Mouse (Mus musculus) intestine, embryonic 14.5 days (tissue): Measurements from ENCODE around the gene Nme4. TPM values are rescaled to one million over a fixed set of nuclear protein-coding genes. Genes with fewer than 3 reads are reported as not detected.
A peak's percentile ranks its signal among the peaks of the same experiment; 100 is the strongest.
"Not testable (repeated sequence)": the region's sequence is repeated elsewhere in the genome, so short reads cannot be mapped to it uniquely, and the experiment has no call there.

Source experiments
- ATAC-seq: fragments of 200-750 bp; cut with Nextera tagmentation; replicated peaks from 2 replicates; pipeline ENCODE4 v1.8.0; 2017; ENCODE audit warnings: low read depth, moderate number of reproducible peaks, moderate TSS enrichment, moderate library complexity; ENCODE audit not compliant: low FRiP score, low TSS enrichment
- DNase-seq: peaks from one replicate; pipeline ENCODE4 v3.0.0-alpha.2; 2018; ENCODE audit warnings: low spot score
- H3K27ac ChIP-seq: fragments of 300-500 bp; sonication (generic); 2 replicates; pipeline ENCODE4 v1.5.1; 2014; ENCODE audit warnings: low read depth, mild to moderate bottlenecking, control low read depth
- H3K27me3 ChIP-seq: fragments of 300-500 bp; sonication (generic); replicated peaks from 2 replicates; pipeline ENCODE4 v1.6.1; 2014; ENCODE audit warnings: low read length, control low read depth; ENCODE audit not compliant: control insufficient read depth, insufficient read depth
- H3K36me3 ChIP-seq: fragments of 300-500 bp; sonication (generic); 2 replicates; pipeline ENCODE4 v1.6.1; 2014; ENCODE audit warnings: low read length, control low read depth; ENCODE audit not compliant: control insufficient read depth, insufficient read depth
- H3K4me1 ChIP-seq: fragments of 300-500 bp; sonication (generic); replicated peaks from 2 replicates; pipeline ENCODE4 v1.6.1; 2014; ENCODE audit warnings: low read length, control low read depth, mixed read lengths; ENCODE audit not compliant: control insufficient read depth, insufficient read depth
- H3K4me2 ChIP-seq: fragments of 300-500 bp; sonication (generic); 2 replicates; pipeline ENCODE4 v1.6.1; 2014; ENCODE audit warnings: low read length
- H3K4me3 ChIP-seq: fragments of 300-500 bp; sonication (generic); 2 replicates; pipeline ENCODE4 v1.5.1; 2014; ENCODE audit warnings: low read depth, low read length, control low read depth, mixed read lengths
- H3K9ac ChIP-seq: fragments of 300-500 bp; sonication (generic); 2 replicates; pipeline ENCODE4 v1.6.1; 2014; ENCODE audit warnings: mild to moderate bottlenecking, low read length
- H3K9me3 ChIP-seq: fragments of 300-500 bp; sonication (generic); 2 replicates; pipeline ENCODE4 v1.6.1; 2016; ENCODE audit warnings: low read length, control low read depth; ENCODE audit not compliant: control insufficient read depth
- WGBS: fragments of 180-500 bp; shearing (Covaris S2); extraction: QIAGEN DNeasy Blood & Tissue Kit; methylation state at CpG from one replicate; pipeline ENCODE4 v1.1.7; 2014; 5-methylcytosine and 5-hydroxymethylcytosine counted together
- polyA plus RNA-seq: library from polyadenylated mRNA; unstranded; fragments of >200 nt; fragmentation: Nextera tagmentation; extraction: Ambion mirVana; gene quantifications from 2 replicates; pipeline ENCODE4 v1.2.1, GENCODE M21; 2014

Nme4 gene
- polyA plus RNA-seq, 1 experiment from 2014 or later = 118 TPM

- WGBS = 88% methylated on average over 1 of the region's 3 CpGs
Measured at GRCm38 (mm10) chr17:26115956-26116487, 20.6 kb upstream of the Nme4 start.

GRCm38 (mm10) chr17:26115205-26115898 lies 19.9 kb upstream of the Nme4 start:
- peaks cover 10% of the 10 kb centered on the region; the same call in 1 of the 2 replicates for H3K4me1 ChIP-seq
- H3K9me3 ChIP-seq = no peaks in the 10 kb centered on the region
- H3K27me3 ChIP-seq = peaks cover 58% of the 10 kb centered on the region
- H3K4me3 ChIP-seq = no peak overlapping the region
- no peak for ATAC-seq
- H3K27ac ChIP-seq = no peak overlapping the region
- WGBS = 83% methylated on average over 7 of the region's 7 CpGs
- H3K4me2 ChIP-seq = no peak overlapping the region
- H3K36me3 ChIP-seq = no peaks in the 10 kb centered on the region
- H3K9ac ChIP-seq = no peak overlapping the region
- DNase-seq = no peak

More at GRCm38 (mm10) chr17:26115956-26116487, 20.6 kb upstream of the Nme4 start:
- no peaks in the 10 kb centered on the region for H3K9me3 ChIP-seq
- DNase-seq (no peak), ATAC-seq (no peak)
- H3K9ac ChIP-seq = no peak overlapping the region
- no peak overlapping the region for H3K4me3 ChIP-seq
- peaks cover 51% of the 10 kb centered on the region for H3K27me3 ChIP-seq
- H3K4me1 ChIP-seq = peaks cover 10% of the 10 kb centered on the region; the same call in 1 of the 2 replicates
- H3K36me3 ChIP-seq = no peaks in the 10 kb centered on the region
- H3K4me2 ChIP-seq = no peak overlapping the region
- H3K27ac ChIP-seq = no peak overlapping the region

GRCm38 (mm10) chr17:26114461-26114860 lies 19.1 kb upstream of the Nme4 start:
- not testable (repeated sequence) for H3K4me2 ChIP-seq, H3K27ac ChIP-seq, H3K9ac ChIP-seq, ATAC-seq, H3K36me3 ChIP-seq, H3K9me3 ChIP-seq, DNase-seq, H3K4me3 ChIP-seq
- WGBS = 76% methylated on average over 7 of the region's 7 CpGs
- peaks cover 10% of the 10 kb centered on the region; the same call in 1 of the 2 replicates for H3K4me1 ChIP-seq
- peaks cover 64% of the 10 kb centered on the region for H3K27me3 ChIP-seq

GRCm38 (mm10) chr17:26114061-26114460 lies 18.7 kb upstream of the Nme4 start:
- Histone ChIP-seq H3K36me3 (no peaks in the 10 kb centered on the region), H3K9me3 (no peaks in the 10 kb centered on the region), H3K4me2 (peak overlapping the region; percentile 88), H3K4me1 (peaks cover 10% of the 10 kb centered on the region; the same call in 1 of the 2 replicates), H3K27me3 (peaks cover 64% of the 10 kb centered on the region), H3K4me3 (peak overlapping the region; percentile 54), H3K9ac (no peak overlapping the region; the same call in 1 of the 2 replicates), H3K27ac (no peak overlapping the region)
- DNase-seq (no peak), ATAC-seq (no peak)
- 15% methylated on average over 8 of the region's 8 CpGs for WGBS

GRCm38 (mm10) chr17:26113181-26113948 lies 18.0 kb upstream of the Nme4 start, which contains the start of gene Tmem8:
Gene Tmem8 (plus strand): TSS chr17:26113299.
- ATAC-seq (peak; percentile 82), DNase-seq (peak; percentile 87)
- no peaks in the 10 kb centered on the region for H3K9me3 ChIP-seq
- H3K4me2 ChIP-seq = peak within 1 kb of the TSS; percentile 88
- H3K36me3 ChIP-seq = no peaks in the 10 kb centered on the region
- H3K4me1 ChIP-seq = peaks cover 10% of the 10 kb centered on the region; the same call in 1 of the 2 replicates
- H3K27ac ChIP-seq = no peak within 1 kb of the TSS
- peaks cover 64% of the 10 kb centered on the region for H3K27me3 ChIP-seq
- under 1% methylated on average over 70 of the region's 75 CpGs for WGBS
- peak within 1 kb of the TSS; percentile 54 for H3K4me3 ChIP-seq
- H3K9ac ChIP-seq = peak within 1 kb of the TSS; percentile 44

- Histone ChIP-seq H3K27ac (no peak overlapping the region), H3K4me1 (peaks cover 10% of the 10 kb centered on the region; the same call in 1 of the 2 replicates), H3K4me2 (peak overlapping the region; percentile 88), H3K9ac (peak overlapping the region; percentile 44), H3K36me3 (no peaks in the 10 kb centered on the region), H3K27me3 (peaks cover 64% of the 10 kb centered on the region), H3K9me3 (no peaks in the 10 kb centered on the region), H3K4me3 (peak overlapping the region; percentile 54)
- WGBS = 21% methylated on average over 14 of the region's 14 CpGs
- no peak for ATAC-seq
- DNase-seq = no peak
Measured at GRCm38 (mm10) chr17:26112751-26113150, 17.3 kb upstream of the Nme4 start.

- WGBS = 32% methylated on average over 4 of the region's 4 CpGs
- peaks cover 64% of the 10 kb centered on the region for H3K27me3 ChIP-seq
- no peak overlapping the region for H3K4me2 ChIP-seq
- H3K9me3 ChIP-seq = no peaks in the 10 kb centered on the region
- DNase-seq (no peak), ATAC-seq (no peak)
- no peak overlapping the region for H3K27ac ChIP-seq
- no peak overlapping the region for H3K4me3 ChIP-seq
- peaks cover 10% of the 10 kb centered on the region; the same call in 1 of the 2 replicates for H3K4me1 ChIP-seq
- H3K9ac ChIP-seq = no peak overlapping the region
- no peaks in the 10 kb centered on the region for H3K36me3 ChIP-seq
Measured at GRCm38 (mm10) chr17:26111722-26112121, 16.3 kb upstream of the Nme4 start.

- Histone ChIP-seq H3K4me1 (peaks cover 10% of the 10 kb centered on the region; the same call in 1 of the 2 replicates), H3K4me2 (no peak overlapping the region), H3K4me3 (no peak overlapping the region), H3K27me3 (peaks cover 62% of the 10 kb centered on the region), H3K27ac (no peak overlapping the region), H3K9ac (no peak overlapping the region), H3K36me3 (no peaks in the 10 kb centered on the region), H3K9me3 (no peaks in the 10 kb centered on the region)
- 10% methylated on average over 4 of the region's 4 CpGs for WGBS
- no peak for DNase-seq
- ATAC-seq = no peak
Measured at GRCm38 (mm10) chr17:26111024-26111423, 15.6 kb upstream of the Nme4 start.
